Mouse (Mus musculus) forebrain, postnatal 0 days (tissue): ENCODE measurements at regions not wholly inside any gene's neighbourhood (a gene's known extent, or its start where the extent isn't known, plus 50 kb on each side); places are given as distances from the start of the nearest gene placed in this dataset.

Source experiments
- ATAC-seq: fragments of 200-750 bp; cut with Nextera tagmentation; 2 replicates; pipeline ENCODE4 v1.8.0; 2017; ENCODE audit warnings: mild to moderate bottlenecking, moderate library complexity
- DNase-seq: peaks from one replicate; pipeline ENCODE4 v3.0.0-alpha.2; 2015
- H3K27ac ChIP-seq: fragments of 300-500 bp; sonication (generic); 2 replicates; pipeline ENCODE4 v1.5.1; 2014; ENCODE audit warnings: low read depth, mild to moderate bottlenecking, antibody characterized with exemption, low read length, moderate library complexity, mixed read lengths
- H3K27me3 ChIP-seq: fragments of 300-500 bp; sonication (generic); 2 replicates; pipeline ENCODE4 v1.6.1; 2014; ENCODE audit warnings: mild to moderate bottlenecking, low read length, mixed read lengths; ENCODE audit not compliant: insufficient read depth
- H3K36me3 ChIP-seq: fragments of 300-500 bp; sonication (generic); 2 replicates; pipeline ENCODE4 v1.6.1; 2014; ENCODE audit warnings: mild to moderate bottlenecking, moderate library complexity; ENCODE audit not compliant: insufficient read depth
- H3K4me1 ChIP-seq: fragments of 300-500 bp; sonication (generic); 2 replicates; pipeline ENCODE4 v1.6.1; 2014; ENCODE audit warnings: antibody characterized with exemption; ENCODE audit not compliant: insufficient read depth
- H3K4me2 ChIP-seq: fragments of 300-500 bp; sonication (generic); 2 replicates; pipeline ENCODE4 v1.6.1; 2014; ENCODE audit warnings: low read depth, mild to moderate bottlenecking, moderate library complexity
- H3K4me3 ChIP-seq: fragments of 300-500 bp; sonication (generic); 2 replicates; pipeline ENCODE4 v1.5.1; 2014; ENCODE audit warnings: low read depth, low read length, mixed read lengths
- H3K9ac ChIP-seq: fragments of 300-500 bp; sonication (generic); 2 replicates; pipeline ENCODE4 v1.6.1; 2014; ENCODE audit warnings: mild to moderate bottlenecking
- H3K9me3 ChIP-seq: fragments of 300-500 bp; sonication (generic); 2 replicates; pipeline ENCODE4 v1.6.1; 2016; ENCODE audit warnings: low read length
- CTCF ChIP-seq: sonication (generic); IDR thresholded peaks from 2 replicates; pipeline ENCODE4 v1.5.1; 2016; ENCODE audit warnings: antibody characterized with exemption, control low read depth, low read depth
- WGBS: fragments of 180-500 bp; shearing (Covaris S2); extraction: QIAGEN DNeasy Blood & Tissue Kit; methylation state at CpG from one replicate; pipeline ENCODE4 v1.1.7; 2014; 5-methylcytosine and 5-hydroxymethylcytosine counted together

DNA sequence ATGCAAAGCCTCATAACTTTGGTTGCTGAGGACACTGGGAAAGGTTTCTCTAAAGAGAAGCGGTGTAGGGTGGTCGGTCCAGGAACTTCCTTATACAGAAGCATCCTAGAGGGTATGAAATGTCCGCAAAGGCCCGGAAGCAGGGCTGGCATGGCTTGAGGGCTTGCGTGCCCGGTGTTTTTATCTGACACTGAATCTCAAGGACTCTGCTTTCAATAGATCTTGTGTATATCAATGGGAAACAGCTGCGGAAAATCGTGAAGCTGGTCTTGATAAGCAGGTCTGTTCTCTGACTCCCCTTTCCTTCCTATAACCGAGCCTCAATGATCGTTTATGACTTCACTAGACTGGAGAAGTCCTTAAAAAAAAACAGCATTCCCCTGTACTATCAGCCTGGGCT, 580.4 kb upstream of the Gm19410 start:
- ATAC-seq (no peak), DNase-seq (no peak)
- H3K27ac ChIP-seq = no peak overlapping the region
- no peaks in the 10 kb centered on the region for H3K36me3 ChIP-seq
- no peak overlapping the region for H3K4me2 ChIP-seq
- no peak overlapping the region for H3K4me3 ChIP-seq
- H3K27me3 ChIP-seq = no peaks in the 10 kb centered on the region
- H3K4me1 ChIP-seq = no peaks in the 10 kb centered on the region
- no peaks in the 10 kb centered on the region for H3K9me3 ChIP-seq
- H3K9ac ChIP-seq = no peak overlapping the region
- WGBS = 80% methylated on average over 10 of the region's 10 CpGs
- TF ChIP-seq CTCF = no peak

DNA sequence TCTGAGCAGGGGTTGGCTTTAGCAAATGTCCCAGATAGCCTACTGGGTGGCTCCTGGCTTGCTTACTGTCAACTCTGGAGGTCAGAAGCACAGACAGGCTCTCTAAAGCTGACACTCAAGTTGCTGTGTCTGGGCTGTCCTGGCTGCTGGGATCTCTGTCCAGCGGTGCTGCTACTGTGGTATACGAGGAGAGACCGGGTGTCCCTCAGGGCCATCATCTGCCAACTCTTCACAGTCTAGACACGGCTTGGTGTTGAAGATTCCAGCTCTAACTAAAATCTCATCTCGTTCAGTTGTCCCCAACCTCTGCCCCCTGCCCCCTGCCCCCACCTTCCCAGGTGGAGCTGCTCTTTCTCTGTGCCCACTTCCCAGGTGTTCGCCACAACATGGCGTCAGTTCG, 577.1 kb upstream of the Gm19410 start:
- H3K27me3 ChIP-seq = no peaks in the 10 kb centered on the region
- no peak overlapping the region for H3K27ac ChIP-seq
- H3K36me3 ChIP-seq = no peaks in the 10 kb centered on the region
- 94% methylated on average over 8 of the region's 8 CpGs for WGBS
- no peaks in the 10 kb centered on the region for H3K4me1 ChIP-seq
- H3K9me3 ChIP-seq = no peaks in the 10 kb centered on the region
- TF ChIP-seq CTCF = no peak
- ATAC-seq (no peak), DNase-seq (no peak)
- no peak overlapping the region for H3K9ac ChIP-seq
- no peak overlapping the region for H3K4me2 ChIP-seq
- H3K4me3 ChIP-seq = no peak overlapping the region

DNA sequence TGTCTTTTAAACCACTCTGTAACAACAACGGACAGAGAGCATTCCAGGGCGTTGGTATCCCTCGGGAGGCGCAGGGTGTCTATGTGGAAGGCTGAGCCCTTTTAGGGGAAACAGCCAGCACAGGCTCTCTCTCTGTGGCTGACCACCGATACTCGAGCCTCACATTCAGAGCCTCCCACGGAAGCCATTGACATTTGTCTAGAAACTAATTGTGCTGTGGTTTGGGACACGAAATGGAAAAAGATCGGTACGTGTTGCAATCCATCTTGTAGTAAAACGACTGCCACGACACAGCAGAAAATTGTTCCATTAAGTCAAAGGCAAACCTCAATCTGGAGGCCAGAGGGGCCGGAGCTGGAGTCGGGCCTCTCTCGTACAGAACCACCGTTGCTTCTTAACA, 575.9 kb upstream of the Gm19410 start:
- DNase-seq = no peak
- Histone ChIP-seq H3K4me3 (no peak overlapping the region), H3K4me2 (no peak overlapping the region), H3K9ac (no peak overlapping the region), H3K36me3 (no peaks in the 10 kb centered on the region), H3K27ac (no peak overlapping the region), H3K27me3 (no peaks in the 10 kb centered on the region), H3K9me3 (no peaks in the 10 kb centered on the region), H3K4me1 (no peaks in the 10 kb centered on the region)
- WGBS = 90% methylated on average over 16 of the region's 16 CpGs
- ATAC-seq = no peak
- no peak for TF ChIP-seq CTCF

DNA sequence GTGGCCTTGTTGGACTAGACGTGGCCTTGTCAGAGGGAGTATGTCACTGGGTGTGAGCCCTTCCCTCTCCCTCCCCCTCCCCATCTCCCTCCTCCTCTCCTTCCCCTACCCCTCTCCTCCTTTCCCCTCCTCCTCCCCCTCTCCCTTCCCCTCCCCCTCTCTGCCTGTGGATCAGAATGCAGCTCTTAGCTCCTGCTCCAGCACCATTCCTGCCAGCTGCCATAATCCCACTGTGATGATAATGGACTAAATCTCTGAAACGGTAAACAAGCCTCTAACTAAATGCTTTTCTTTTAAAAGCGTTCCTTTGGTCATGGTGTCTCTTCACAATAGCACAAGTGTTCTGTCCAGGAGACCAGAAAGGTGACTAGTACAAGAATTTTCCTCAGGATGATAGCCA, 573.1 kb upstream of the Gm19410 start:
- no peaks in the 10 kb centered on the region for H3K27me3 ChIP-seq

DNA sequence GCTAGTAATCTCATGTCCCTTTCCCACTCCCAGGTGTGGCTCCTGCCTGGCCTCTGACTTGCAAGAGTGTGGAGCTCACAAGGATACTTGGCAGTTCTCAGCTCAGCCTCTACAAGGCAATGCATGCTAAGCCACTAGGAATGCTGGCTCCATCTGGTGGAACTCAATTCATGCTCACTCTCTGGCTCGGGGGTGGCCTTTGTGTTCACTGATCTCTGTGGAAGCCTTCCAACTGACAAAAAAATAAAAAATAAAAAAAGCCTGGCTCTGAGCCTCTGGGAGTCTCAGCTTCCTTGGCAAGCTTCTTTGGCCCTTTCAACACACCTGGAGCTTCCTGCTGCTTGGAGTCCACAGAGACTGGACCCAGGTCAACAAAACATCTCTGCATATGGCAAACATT, 571.8 kb upstream of the Gm19410 start:
- peak; percentile 69 for ATAC-seq
- peak; percentile 46 for TF ChIP-seq CTCF
- no peaks in the 10 kb centered on the region for H3K27me3 ChIP-seq
- H3K4me3 ChIP-seq = no peak overlapping the region
- no peak overlapping the region for H3K27ac ChIP-seq
- WGBS = 4% methylated on average over 1 of the region's 1 CpGs
- no peak overlapping the region for H3K4me2 ChIP-seq
- H3K9ac ChIP-seq = no peak overlapping the region
- no peaks in the 10 kb centered on the region for H3K4me1 ChIP-seq
- no peaks in the 10 kb centered on the region for H3K36me3 ChIP-seq
- DNase-seq = peak; percentile 56
- no peaks in the 10 kb centered on the region for H3K9me3 ChIP-seq

More for the DNA sequence above, 573.1 kb upstream of the Gm19410 start:
- Histone ChIP-seq H3K36me3 (no peaks in the 10 kb centered on the region), H3K4me3 (no peak overlapping the region), H3K4me2 (no peak overlapping the region), H3K27ac (no peak overlapping the region), H3K9me3 (no peaks in the 10 kb centered on the region), H3K4me1 (no peaks in the 10 kb centered on the region), H3K9ac (no peak overlapping the region)
- 24% methylated on average over 3 of the region's 3 CpGs for WGBS
- no peak for DNase-seq
- no peak for TF ChIP-seq CTCF
- no peak for ATAC-seq

DNA sequence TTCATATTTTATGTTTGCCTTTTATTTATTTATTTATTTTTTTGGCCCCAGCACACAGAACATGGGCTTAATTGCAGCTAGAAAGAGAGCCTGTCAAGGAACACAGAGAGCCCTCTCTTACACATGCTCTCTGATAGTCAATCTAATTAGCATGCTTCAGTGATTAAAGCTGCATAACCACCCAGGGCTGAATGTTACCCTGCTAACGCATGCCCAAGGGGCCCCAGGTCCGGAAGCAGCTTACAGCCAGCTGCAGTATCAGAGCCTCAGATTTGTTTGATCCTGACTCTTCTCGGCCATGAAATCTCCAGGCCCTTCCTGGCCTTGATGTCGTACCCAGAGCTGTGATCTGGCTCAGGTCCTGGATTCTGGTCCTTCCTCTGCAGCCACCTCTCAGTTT, 569.4 kb upstream of the Gm19410 start:
- peak; percentile 48 for ATAC-seq
- Histone ChIP-seq H3K4me3 (no peak overlapping the region), H3K36me3 (no peaks in the 10 kb centered on the region), H3K9me3 (no peaks in the 10 kb centered on the region), H3K27ac (no peak overlapping the region), H3K4me2 (no peak overlapping the region), H3K9ac (no peak overlapping the region), H3K27me3 (no peaks in the 10 kb centered on the region), H3K4me1 (no peaks in the 10 kb centered on the region)
- 19% methylated on average over 4 of the region's 4 CpGs for WGBS
- no peak for DNase-seq
- no peak for TF ChIP-seq CTCF

DNA sequence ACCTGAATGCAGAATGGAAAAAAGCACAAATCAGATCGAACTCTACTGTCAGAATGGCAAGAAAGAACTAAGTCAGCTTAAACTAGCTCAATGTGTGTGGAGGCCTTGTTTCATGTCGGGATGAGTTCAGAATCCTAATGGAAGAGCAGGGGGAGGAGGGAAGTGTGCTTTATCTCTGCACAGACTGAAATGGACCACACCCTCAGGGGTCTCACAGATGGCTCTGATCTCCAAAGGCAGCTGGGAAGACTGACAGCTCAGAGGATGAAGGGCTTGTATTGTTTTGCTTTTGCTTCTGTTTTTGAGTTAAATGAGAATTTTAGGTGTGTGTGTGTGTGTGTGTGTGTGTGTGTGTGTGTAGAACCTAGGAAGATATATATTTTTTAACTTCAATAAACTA, 566.8 kb upstream of the Gm19410 start:
- Histone ChIP-seq H3K4me2 (no peak overlapping the region), H3K27ac (no peak overlapping the region), H3K9ac (no peak overlapping the region), H3K4me1 (no peaks in the 10 kb centered on the region), H3K27me3 (no peaks in the 10 kb centered on the region), H3K4me3 (no peak overlapping the region), H3K36me3 (no peaks in the 10 kb centered on the region), H3K9me3 (no peaks in the 10 kb centered on the region)
- DNase-seq (no peak), ATAC-seq (no peak)
- 67% methylated on average over 2 of the region's 2 CpGs for WGBS
- no peak for TF ChIP-seq CTCF

DNA sequence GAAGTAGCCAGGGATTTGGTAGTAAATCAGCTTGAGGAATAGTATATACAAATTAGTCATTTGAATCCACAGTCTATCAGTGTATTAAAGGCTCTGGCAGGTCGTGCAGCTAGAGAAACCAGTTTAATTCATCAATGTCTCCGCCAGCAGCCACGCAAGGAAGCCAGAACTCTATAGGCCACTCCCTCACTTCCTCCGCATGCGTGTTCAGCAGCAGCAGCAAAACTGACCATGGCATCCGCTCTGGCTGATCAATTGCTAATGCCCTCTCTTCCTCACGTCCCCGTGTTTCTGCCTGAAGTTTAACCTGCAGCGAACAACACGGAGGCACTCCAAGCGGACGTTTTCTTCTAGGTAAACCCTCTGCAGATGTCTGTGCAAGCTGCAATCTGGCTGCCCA, 564.2 kb upstream of the Gm19410 start:
- ATAC-seq = no peak
- 72% methylated on average over 12 of the region's 12 CpGs for WGBS
- no peaks in the 10 kb centered on the region for H3K36me3 ChIP-seq

More for the DNA sequence above, 564.2 kb upstream of the Gm19410 start:
- Histone ChIP-seq H3K9ac (no peak overlapping the region), H3K4me3 (no peak overlapping the region), H3K4me2 (no peak overlapping the region), H3K27ac (no peak overlapping the region), H3K27me3 (no peaks in the 10 kb centered on the region), H3K4me1 (no peaks in the 10 kb centered on the region), H3K9me3 (no peaks in the 10 kb centered on the region)
- DNase-seq = no peak
- no peak for TF ChIP-seq CTCF
